Mouse (Mus musculus): Measurements from ENCODE around the gene Nr4a1. TPM values are rescaled to one million over a fixed set of nuclear protein-coding genes. Genes with fewer than 3 reads are reported as not detected.

The Nr4a1 gene
- polyA plus RNA-seq, 1 experiment from 2014 or later: 2.9 TPM

- Histone ChIP-seq H3K4me3 (peak overlapping the region; percentile 68), H3K9me3 (replicated peaks) (no peaks in the 10 kb centered on the region), H3K36me3 (peaks cover 13% of the 10 kb centered on the region), H3K27me3 (ENCODE audit: low read depth, poor library complexity, severe bottlenecking) (peaks cover 56% of the 10 kb centered on the region), H3K4me1 (peaks cover 25% of the 10 kb centered on the region), H3K27ac (replicated peaks) (peak overlapping the region; percentile 69)
- DNase-seq (ENCODE audit: low spot score): peak; percentile 75
- 1% methylated on average over 57 of the region's 57 CpGs for WGBS
These were observed 12.3 kb downstream of the Nr4a1 start for GRCm38 (mm10) chr15:101266132-101266963.

- H3K36me3 ChIP-seq: peaks cover 23% of the 10 kb centered on the region
- H3K27ac ChIP-seq (replicated peaks): no peak overlapping the region
- DNase-seq (ENCODE audit: low spot score): no peak
- H3K4me1 ChIP-seq: peaks cover 25% of the 10 kb centered on the region
- WGBS: 4% methylated on average over 25 of the region's 25 CpGs
- peaks cover 56% of the 10 kb centered on the region for H3K27me3 ChIP-seq (ENCODE audit: low read depth, poor library complexity, severe bottlenecking)
- peak overlapping the region; percentile 68 for H3K4me3 ChIP-seq
- no peaks in the 10 kb centered on the region for H3K9me3 ChIP-seq (replicated peaks)
These were observed 13.3 kb downstream of the Nr4a1 start for GRCm38 (mm10) chr15:101267053-101268032.

GRCm38 (mm10) chr15:101270101-101270820 lies 16.2 kb downstream of the Nr4a1 start:
- no peaks in the 10 kb centered on the region for H3K9me3 ChIP-seq (replicated peaks)
- H3K27me3 ChIP-seq (ENCODE audit: low read depth, poor library complexity, severe bottlenecking): peaks cover 40% of the 10 kb centered on the region
- peaks cover 25% of the 10 kb centered on the region for H3K4me1 ChIP-seq
- DNase-seq (ENCODE audit: low spot score): no peak
- H3K27ac ChIP-seq (replicated peaks): no peak overlapping the region
- no peak overlapping the region for H3K4me3 ChIP-seq
- 93% methylated on average over 29 of the region's 29 CpGs for WGBS
- H3K36me3 ChIP-seq: peaks cover 42% of the 10 kb centered on the region

GRCm38 (mm10) chr15:101271107-101271506 lies 17.0 kb downstream of the Nr4a1 start:
- DNase-seq (ENCODE audit: low spot score): no peak

GRCm38 (mm10) chr15:101271513-101271912 lies 17.4 kb downstream of the Nr4a1 start:
- Histone ChIP-seq H3K9me3 (replicated peaks) (no peaks in the 10 kb centered on the region), H3K27ac (replicated peaks) (no peak overlapping the region), H3K4me3 (no peak overlapping the region), H3K4me1 (peaks cover 19% of the 10 kb centered on the region), H3K27me3 (ENCODE audit: low read depth, poor library complexity, severe bottlenecking) (peaks cover 27% of the 10 kb centered on the region), H3K36me3 (peaks cover 42% of the 10 kb centered on the region)
- no peak for DNase-seq (ENCODE audit: low spot score)
- 96% methylated on average over 15 of the region's 15 CpGs for WGBS

More at GRCm38 (mm10) chr15:101271107-101271506, 17.0 kb downstream of the Nr4a1 start:
- peaks cover 42% of the 10 kb centered on the region for H3K36me3 ChIP-seq
- 88% methylated on average over 3 of the region's 3 CpGs for WGBS
- no peak overlapping the region for H3K4me3 ChIP-seq
- H3K27me3 ChIP-seq (ENCODE audit: low read depth, poor library complexity, severe bottlenecking): peaks cover 31% of the 10 kb centered on the region
- H3K4me1 ChIP-seq: peaks cover 19% of the 10 kb centered on the region
- no peaks in the 10 kb centered on the region for H3K9me3 ChIP-seq (replicated peaks)
- no peak overlapping the region for H3K27ac ChIP-seq (replicated peaks)

GRCm38 (mm10) chr15:101274380-101274779 lies 20.3 kb downstream of the Nr4a1 start:
- WGBS: 84% methylated on average over 6 of the region's 6 CpGs
- no peak overlapping the region for H3K4me3 ChIP-seq

GRCm38 (mm10) chr15:101277351-101277899 lies 23.4 kb downstream of the Nr4a1 start:
- no peaks in the 10 kb centered on the region for H3K9me3 ChIP-seq (replicated peaks)
- WGBS: 41% methylated on average over 11 of the region's 11 CpGs
- no peak overlapping the region for H3K4me3 ChIP-seq
- H3K27ac ChIP-seq (replicated peaks): peak overlapping the region; percentile 83
- peaks cover 28% of the 10 kb centered on the region for H3K4me1 ChIP-seq
- DNase-seq (ENCODE audit: low spot score): peak; percentile 37
- H3K36me3 ChIP-seq: peaks cover 18% of the 10 kb centered on the region
- H3K27me3 ChIP-seq (ENCODE audit: low read depth, poor library complexity, severe bottlenecking): no peaks in the 10 kb centered on the region

More at GRCm38 (mm10) chr15:101274380-101274779, 20.3 kb downstream of the Nr4a1 start:
- H3K9me3 ChIP-seq (replicated peaks): no peaks in the 10 kb centered on the region
- peaks cover 28% of the 10 kb centered on the region for H3K4me1 ChIP-seq
- no peak overlapping the region for H3K27ac ChIP-seq (replicated peaks)
- H3K36me3 ChIP-seq: peaks cover 42% of the 10 kb centered on the region
- DNase-seq (ENCODE audit: low spot score): no peak
- no peaks in the 10 kb centered on the region for H3K27me3 ChIP-seq (ENCODE audit: low read depth, poor library complexity, severe bottlenecking)

GRCm38 (mm10) chr15:101278589-101278988 lies 24.5 kb downstream of the Nr4a1 start:
- Histone ChIP-seq H3K27me3 (ENCODE audit: low read depth, poor library complexity, severe bottlenecking) (no peaks in the 10 kb centered on the region), H3K4me1 (peaks cover 35% of the 10 kb centered on the region), H3K9me3 (replicated peaks) (no peaks in the 10 kb centered on the region), H3K27ac (replicated peaks) (peak overlapping the region; percentile 83), H3K4me3 (no peak overlapping the region), H3K36me3 (peaks cover 6% of the 10 kb centered on the region)
- DNase-seq (ENCODE audit: low spot score): no peak
- 71% methylated on average over 5 of the region's 5 CpGs for WGBS

GRCm38 (mm10) chr15:101279430-101279999 lies 25.4 kb downstream of the Nr4a1 start:
- 77% methylated on average over 12 of the region's 12 CpGs for whole genome bisulfite sequencing

GRCm38 (mm10) chr15:101282471-101282870 lies 28.4 kb downstream of the Nr4a1 start:
- H3K4me1 ChIP-seq: peaks cover 38% of the 10 kb centered on the region
- no peak overlapping the region for H3K27ac ChIP-seq (replicated peaks)
- no peak overlapping the region for H3K4me3 ChIP-seq
- no peak for DNase-seq (ENCODE audit: low spot score)
- H3K9me3 ChIP-seq (replicated peaks): no peaks in the 10 kb centered on the region
- WGBS: 85% methylated on average over 5 of the region's 5 CpGs
- H3K36me3 ChIP-seq: peaks cover 16% of the 10 kb centered on the region
- no peaks in the 10 kb centered on the region for H3K27me3 ChIP-seq (ENCODE audit: low read depth, poor library complexity, severe bottlenecking)

More at GRCm38 (mm10) chr15:101279430-101279999, 25.4 kb downstream of the Nr4a1 start:
- H3K36me3 ChIP-seq: no peaks in the 10 kb centered on the region
- H3K9me3 ChIP-seq (replicated peaks): no peaks in the 10 kb centered on the region
- no peak overlapping the region for H3K4me3 ChIP-seq
- peak overlapping the region; percentile 42 for H3K27ac ChIP-seq (replicated peaks)
- no peaks in the 10 kb centered on the region for H3K27me3 ChIP-seq (ENCODE audit: low read depth, poor library complexity, severe bottlenecking)
- no peak for DNase-seq (ENCODE audit: low spot score)
- H3K4me1 ChIP-seq: peaks cover 37% of the 10 kb centered on the region

- peak; percentile 50 for DNase-seq (ENCODE audit: low spot score)
- peak overlapping the region; percentile 99 for H3K27ac ChIP-seq (replicated peaks)
- no peaks in the 10 kb centered on the region for H3K9me3 ChIP-seq (replicated peaks)
- peak overlapping the region; percentile 84 for H3K4me3 ChIP-seq
- 2% methylated on average over 26 of the region's 26 CpGs for WGBS
- peaks cover 29% of the 10 kb centered on the region for H3K4me1 ChIP-seq
- H3K36me3 ChIP-seq: peaks cover 25% of the 10 kb centered on the region
- no peaks in the 10 kb centered on the region for H3K27me3 ChIP-seq (ENCODE audit: low read depth, poor library complexity, severe bottlenecking)
These were observed 29.3 kb downstream of the Nr4a1 start for GRCm38 (mm10) chr15:101283183-101283910.
